Mouse (Mus musculus): ENCODE measurements at regions not wholly inside any gene's neighbourhood (a gene's known extent, or its start where the extent isn't known, plus 50 kb on each side); places are given as distances from the start of the nearest gene placed in this dataset.

DNA sequence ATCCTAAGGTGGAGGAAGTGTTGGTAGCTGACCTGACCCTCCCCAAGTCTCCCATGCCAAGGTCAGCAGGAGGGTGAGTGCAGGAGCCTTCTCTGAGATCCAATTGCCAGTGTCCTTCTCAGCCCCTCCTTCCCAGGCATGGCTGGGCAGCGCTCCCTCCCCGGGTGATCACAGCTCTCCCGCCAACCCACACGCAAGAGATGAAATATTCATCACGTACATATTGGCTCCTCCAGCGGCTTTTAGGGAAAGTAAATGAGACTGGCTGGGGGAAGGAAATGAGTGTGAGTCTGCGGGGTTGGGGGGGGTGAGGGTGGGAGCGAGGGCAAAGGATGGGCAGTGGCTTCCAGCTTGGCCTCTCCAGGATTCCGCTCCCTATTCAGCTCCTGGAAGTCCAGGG is 113.0 kb upstream of the Lhx1 start:
- no peak for DNase-seq (ENCODE audit: low spot score in 2 of 2)

DNA sequence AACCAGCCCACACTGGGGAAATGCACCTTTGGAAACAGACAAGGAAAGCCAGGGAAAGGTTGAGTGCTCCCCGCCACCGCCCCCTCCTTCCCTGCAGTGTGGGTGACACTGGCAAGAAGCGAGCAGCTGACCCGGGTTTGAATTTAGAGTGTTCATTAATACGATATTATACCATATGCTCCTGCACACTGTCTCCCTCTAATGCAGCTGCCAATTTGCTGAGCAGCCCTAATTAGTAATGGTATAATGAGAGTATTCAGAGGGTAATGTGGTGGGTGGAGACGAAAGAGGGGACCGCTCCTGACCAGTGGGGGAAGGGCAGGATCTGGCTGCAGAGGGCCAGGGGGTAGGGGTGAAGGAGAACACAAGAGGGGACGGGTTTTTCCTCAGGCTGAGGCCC is 111.9 kb upstream of the Lhx1 start:
- no peak for DNase-seq (ENCODE audit: low spot score in 2 of 2)

DNA sequence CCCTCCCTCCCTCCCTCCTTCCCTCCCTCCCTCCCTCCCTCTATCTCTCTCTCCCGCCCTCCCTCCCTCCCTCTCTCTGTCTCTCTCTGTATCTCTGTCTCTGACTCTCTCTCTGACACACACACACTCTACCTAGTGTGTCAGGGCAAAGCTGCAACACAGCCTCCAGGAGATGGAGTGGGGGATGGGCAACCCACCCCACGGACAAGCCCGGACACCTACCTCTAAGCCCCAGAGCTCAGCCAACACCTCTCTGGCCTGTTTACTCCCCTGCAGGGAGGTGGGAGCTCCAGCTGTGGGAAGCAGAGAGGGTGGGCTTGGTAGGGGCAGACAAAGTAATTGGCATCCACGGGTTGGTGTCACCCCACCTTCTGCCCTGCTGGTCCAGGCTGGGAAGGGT is 109.7 kb upstream of the Lhx1 start:
- no peak for DNase-seq (ENCODE audit: low spot score in 2 of 2)

DNA sequence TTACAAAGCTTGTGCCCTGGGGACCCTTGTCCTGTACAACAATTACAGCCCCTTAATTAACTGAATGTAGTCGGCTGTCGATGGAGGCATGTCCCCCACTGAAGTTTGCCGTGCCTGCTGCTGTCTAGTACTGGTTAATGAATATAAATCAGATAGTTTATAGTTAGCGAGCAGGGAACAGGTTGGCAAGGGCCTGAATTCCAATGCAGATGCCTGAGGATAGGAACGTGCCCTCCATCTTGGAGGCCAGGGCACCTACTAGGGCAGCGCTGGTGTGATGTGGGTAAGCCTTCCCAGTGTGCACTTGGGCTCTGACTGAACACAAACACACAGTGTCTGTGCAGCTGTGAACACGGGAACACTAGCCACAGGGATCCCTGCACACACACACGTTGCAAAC is 108.0 kb upstream of the Lhx1 start:
- no peak for DNase-seq (ENCODE audit: low spot score in 2 of 2)

DNA sequence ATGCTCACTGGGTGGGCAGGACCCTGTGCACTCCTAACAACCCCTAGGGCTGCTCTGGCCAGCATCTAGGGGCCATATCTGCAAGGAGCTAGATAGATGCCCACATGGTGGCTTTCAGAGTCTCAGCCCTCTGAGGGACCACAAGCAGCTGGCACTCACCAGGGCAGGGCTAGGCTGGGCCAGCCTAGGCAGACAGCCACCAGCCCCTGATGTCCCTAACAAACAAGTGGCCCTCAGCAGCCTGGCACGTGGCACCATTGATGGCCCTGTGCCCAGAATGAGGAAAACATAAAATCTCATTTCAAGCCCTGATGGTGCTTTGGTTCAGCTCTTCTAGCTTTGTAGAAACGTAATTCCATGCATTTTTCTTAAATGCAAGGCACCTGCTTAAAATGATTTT is 102.8 kb upstream of the Lhx1 start:
- peak in 1 of 2 experiments; percentile 8 for DNase-seq (ENCODE audit: low spot score in 2 of 2)

DNA sequence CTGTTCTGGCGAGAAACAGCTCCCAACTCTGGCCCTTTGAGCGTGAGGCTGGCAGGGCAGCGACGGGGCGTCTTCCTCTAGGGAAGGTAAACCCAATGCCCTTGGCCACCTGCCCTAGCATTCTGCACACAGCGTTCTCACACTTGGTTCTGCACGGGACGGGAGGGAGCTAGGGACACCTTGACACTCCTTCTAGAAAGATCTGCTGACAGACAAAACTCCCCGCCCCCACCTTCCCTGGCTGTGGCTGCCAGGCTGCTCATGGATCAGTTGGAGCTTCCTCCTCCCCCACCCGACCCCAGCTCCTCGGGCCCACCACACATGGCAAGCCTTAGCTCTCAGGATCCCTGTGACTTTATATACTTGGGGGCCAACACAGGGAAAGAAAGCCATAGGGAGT is 102.3 kb upstream of the Lhx1 start:
- no peak for DNase-seq (ENCODE audit: low spot score in 2 of 2)

DNA sequence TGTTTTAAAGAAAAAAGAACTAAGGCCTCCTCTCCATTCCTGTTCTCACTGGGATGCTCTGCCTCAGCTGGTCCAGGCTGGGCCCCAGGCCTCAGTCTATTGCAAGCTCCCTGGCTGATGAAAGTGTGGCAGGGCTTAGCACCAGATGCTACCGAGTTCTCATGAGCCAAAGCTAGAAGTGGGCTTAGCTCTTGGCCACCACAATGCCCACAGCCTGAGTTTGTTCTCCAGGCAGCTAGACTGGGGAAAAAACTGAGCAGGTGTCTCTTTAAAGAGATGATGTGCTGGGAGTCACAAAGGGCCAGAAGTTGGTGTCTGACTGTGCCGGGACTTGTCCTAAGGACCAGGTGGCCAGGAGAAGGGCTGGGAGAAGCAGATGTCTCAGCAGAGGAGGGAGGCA is 101.9 kb upstream of the Lhx1 start:
- DNase-seq (ENCODE audit: low spot score in 2 of 2), result no peak

DNA sequence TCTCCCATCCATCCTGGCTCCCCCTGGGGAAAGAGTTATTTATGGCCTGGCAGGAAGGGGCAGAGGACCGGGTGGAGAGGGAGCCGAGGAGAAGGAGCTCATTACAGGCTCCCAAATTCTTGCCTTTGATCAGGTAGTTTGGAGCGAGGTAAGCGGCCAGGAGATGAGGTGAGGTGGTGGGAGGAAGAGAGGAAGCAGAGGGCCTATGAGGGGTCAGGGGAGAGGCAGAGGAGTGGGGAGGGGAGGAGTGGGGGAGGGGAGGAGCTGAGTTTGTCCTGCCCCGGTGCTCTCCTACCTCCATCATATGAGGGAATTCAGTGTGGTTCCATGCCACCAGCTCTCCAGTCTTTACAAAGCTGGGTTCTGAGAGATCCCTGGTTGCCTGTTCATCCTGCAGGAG is 98.8 kb upstream of the Lhx1 start:
- DNase-seq (ENCODE audit: low spot score in 2 of 2), result no peak

DNA sequence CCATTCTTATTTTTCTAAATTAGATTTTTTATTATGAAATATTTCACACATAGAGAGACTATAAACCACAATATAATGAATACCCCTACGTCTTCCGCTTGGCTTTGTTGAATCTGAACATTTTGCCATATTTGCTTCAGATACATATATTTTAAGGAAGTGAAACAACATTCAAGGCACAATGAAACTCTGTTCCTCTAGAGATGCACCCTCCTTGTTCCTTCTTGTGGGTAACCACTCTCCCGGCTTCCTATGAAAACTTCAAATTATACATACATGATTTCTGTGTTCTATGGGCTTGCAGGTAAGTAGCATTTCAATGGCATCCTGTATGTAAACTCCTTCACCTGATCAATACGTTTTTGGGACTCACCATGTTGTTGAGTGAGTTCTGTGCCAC is 94.4 kb upstream of the Lhx1 start:
- DNase-seq (ENCODE audit: low spot score in 2 of 2), result no peak

DNA sequence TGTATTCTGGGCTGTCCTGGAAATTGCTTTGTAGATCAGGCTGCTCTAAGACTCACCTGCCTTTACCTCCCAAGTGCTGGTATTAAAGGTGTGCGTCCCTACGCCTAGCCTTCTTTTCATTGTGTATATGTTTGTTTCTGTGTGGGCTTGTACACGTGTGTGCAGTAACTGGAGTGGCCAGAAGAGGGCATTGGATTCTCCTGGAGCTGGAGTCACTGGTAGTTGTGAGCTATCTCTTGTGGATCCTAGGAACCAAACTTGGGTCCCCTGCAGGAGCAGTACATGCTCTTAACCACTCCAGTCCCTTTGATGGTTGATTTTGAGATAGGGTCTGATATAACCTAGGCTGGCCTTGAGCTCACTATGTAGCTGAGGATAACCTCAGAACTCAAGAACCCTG is 93.2 kb upstream of the Lhx1 start:
- DNase-seq (ENCODE audit: low spot score in 2 of 2), result no peak

DNA sequence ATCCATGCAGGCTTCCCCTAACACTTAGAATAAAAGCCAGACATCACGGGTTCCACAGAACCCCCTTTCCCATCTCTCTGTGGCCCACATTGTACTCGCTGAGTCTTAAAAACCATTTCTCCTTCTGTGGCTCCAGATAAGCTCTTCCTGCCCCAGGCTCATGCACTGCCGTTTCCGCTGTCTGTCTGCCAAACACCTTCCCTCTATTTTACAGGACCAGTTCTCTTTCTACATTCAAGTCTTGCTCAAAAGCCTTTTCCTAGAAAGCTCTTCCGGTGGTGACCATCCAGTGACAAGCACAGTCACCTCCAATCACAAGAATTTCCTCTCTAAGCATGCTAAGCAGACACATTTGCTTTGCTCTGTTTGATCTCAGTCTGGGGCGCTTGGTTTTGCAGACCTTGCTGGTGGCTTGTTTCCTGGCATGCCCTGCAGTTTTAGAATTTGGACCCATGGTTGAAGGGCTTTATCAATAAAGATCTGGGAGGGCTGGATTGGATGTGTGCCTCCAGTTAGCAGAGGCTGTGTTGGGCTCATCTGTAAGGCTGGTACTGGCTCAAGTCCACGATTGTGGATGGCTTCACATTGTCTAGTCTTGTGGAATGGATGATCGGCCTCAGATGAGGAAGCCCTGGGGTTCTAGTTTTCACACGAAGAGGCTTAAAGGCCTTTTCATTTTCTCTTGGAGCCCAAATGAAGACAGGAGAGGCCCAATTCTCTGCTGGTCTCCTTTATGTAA is 87.8 kb upstream of the Lhx1 start:
- DNase-seq (ENCODE audit: low spot score in 2 of 2), result no peak

DNA sequence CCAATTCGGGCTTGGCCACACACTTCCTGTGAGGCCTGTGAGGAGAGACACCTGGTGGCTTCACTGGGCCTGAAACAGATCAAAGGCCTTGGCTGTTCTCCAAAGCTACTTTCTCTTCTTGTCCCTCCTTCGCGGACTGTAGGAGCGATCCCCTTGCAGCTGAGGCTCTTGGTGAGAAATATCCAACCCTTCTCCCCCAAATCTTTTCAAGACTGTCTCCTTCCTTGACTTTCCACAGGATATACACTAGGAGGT is 86.2 kb upstream of the Lhx1 start:
- DNase-seq (ENCODE audit: low spot score in 2 of 2), result no peak

DNA sequence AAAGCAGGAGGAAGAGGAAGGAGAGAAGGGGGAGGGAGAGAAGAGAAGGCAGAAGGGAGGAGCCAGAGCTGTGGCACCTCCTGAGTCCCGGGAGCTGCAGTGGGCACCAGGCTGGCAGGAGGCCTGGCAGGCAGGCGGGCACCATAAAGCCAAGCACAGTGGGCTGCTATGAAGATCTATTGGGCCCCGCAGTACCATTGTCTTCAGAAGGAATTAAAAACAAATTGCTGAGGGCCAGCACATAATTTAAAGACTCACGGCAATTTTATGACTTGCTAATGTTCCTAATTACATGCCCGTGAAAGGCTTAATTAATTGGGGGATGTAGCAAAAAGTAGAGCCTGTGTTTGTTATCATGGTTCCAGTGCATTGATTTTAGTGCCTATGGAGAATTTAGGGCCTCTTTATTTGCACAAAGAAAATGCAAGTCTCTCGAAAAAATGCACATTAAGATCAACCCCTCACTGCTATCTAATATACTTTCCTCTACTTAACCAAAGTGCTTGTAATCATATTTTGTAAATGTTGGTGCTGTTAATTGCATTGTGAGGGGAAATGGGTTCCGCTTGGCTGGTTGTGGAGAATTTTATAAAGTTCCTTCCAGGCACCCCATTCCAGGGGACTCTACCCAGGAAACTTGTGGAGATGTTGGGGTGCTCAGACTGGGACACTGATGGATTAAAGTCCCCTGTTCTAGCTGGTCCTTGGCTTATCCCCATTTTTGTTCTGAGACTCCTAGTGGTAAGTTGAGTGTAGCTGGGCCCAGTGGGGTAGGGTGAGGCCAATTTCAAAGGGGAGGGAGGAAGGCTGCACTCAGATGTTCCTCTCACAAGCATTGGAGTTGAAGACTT is 85.7 kb upstream of the Lhx1 start:
- no peak for DNase-seq (ENCODE audit: low spot score in 2 of 2)

DNA sequence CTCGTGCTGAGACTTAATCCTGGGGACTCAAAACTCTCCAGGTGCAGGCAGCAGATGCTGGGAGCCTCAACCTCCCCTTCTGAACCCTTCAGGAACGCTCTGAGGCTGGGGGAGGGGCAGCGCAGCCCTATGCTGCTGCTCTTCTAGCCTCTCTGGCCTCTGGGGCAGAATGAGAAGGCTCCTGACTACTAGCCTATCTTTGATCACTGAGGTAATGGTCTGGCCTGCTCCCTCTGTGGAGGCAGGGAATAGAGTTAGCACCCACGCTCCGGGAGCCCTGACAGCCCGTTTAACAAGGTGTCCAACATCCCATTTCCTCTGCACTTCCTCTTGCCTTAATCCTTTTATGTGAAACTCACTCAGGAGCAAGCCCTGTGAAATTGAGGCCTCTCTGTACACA is 79.4 kb upstream of the Lhx1 start:
- DNase-seq (ENCODE audit: low spot score in 2 of 2), result no peak

DNA sequence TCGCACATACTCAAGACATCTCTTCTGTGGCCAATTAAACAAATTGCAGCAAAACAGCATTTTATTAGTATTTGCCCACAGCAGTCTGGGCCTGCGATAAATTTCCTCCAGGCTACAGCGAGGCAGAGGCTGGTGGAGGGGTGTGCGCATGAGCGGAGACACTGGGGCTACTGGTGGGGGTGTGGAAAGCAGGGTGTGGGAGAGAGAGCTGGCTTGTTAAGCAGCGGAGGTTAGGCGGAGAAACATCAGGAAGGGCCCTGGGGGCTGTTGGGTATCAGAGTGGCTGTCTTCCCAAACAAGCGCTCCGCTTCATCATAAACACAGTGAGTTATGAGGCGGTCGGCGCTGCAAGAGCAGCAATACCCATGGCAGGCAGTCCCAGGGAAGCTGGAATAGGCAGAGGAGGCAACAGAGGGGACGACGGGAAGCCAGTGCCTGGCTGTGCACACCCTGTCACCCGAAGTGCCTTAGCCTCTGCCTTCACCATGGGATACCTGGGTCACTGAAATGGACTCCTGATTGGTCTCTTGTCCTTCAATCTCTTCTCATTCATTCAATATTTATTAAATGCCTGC is 74.0 kb upstream of the Lhx1 start:
- no peak for DNase-seq (ENCODE audit: low spot score in 2 of 2)

DNA sequence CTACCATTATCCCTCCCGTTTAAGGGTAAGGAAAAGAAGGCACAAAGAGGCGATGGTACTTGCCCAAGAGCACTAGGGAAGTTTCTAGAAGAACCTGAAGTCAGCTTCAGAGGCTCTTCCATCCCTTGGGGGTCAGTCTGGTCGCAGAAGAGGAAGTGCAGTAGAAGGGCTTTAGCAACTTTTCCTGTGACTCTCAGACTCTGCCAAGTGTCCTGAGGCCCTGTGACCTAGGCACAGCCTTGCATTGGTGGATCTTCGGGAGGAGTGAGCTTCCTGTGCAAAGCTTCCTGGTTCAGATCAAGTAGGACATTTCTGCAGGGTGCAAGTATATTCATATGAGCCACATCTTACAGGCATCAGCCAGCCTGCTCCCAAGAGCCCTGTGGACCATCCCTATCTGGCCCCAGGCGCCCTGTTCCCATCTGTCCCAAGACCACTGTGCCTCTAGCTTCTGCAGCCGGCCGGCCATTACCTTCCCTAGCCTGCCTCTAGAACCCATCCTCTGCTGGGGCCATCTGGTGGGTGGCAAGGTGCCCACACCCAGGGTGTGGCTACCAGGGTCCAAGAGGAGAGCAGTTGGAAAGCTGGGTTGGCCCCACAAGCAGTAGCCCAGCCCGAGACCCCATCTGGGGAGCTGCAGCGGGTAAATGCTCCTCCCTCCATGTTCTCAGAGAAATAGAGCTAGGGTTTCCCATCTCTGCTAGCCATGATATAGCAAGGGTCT is 72.4 kb upstream of the Lhx1 start:
- DNase-seq (ENCODE audit: low spot score in 2 of 2), result no peak

DNA sequence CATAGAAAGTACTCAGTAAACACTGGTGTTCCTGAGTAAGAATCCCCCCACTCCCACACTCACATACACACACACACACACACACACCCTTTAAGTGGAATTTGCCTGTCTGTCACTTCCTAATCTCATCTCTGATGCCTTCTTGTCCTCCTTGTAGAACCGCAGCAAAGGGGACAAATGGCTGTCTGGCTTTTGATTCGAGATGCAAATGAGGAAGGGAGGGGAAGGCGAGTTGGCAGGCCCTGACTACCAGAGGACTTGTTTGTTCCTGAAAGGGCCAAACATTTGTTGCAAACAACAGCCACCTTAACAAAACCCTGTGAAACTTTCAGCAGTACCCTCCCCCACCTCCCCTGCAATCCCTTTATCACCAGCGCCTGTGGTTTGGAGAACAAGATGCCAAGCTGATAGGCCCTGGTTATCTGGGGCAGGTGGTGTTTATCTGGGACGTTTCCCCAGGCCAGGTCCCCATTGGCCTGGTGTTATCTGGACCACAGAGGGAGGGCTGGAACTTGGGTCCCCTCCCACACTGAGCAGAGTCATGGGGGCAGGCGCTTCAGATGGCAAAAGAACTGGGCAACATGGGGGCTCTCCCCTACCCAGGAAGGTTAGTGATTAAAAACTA is 67.5 kb upstream of the Lhx1 start:
- no peak for DNase-seq (ENCODE audit: low spot score in 2 of 2)

DNA sequence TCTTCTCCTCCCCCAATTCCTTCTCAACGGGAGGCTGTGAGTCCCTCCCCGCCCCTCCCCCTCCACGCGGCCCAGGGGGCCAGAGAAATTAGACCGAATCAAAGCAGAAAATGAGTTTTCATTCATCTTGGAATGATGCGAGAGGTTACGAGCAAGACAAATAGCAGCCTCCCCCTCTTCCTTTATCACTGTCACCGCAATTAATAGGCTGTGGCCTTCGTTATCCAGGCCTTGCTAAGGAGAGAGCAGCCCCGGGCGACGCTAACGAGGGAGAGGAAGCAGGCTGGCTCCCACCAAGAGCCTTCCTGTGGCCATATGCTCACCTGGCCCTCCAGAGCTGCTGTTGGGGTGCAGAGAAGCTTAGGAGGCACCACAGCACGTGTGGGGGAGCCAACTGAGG is 61.8 kb upstream of the Lhx1 start:
- DNase-seq (ENCODE audit: low spot score in 2 of 2), result no peak

DNA sequence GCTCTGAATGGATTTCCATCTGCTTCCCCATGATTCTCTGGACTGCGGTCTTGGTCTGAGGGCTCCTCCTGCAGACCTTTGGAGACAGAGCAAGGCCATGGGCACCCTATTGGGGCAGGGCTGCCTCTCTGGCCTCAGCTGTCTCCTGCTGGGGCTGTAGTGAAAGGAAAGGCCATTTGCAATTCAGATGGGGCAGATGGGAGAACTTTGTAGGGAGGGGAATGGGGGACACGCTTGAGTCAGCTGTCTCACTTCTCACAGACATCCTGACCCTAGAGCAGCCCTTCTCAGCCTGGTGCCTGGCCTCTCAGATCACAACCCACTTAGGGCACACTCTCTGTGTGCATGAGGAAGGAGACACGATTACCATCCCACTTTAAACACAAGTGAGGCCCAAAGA is 60.3 kb upstream of the Lhx1 start:
- no peak for DNase-seq (ENCODE audit: low spot score in 2 of 2)

DNA sequence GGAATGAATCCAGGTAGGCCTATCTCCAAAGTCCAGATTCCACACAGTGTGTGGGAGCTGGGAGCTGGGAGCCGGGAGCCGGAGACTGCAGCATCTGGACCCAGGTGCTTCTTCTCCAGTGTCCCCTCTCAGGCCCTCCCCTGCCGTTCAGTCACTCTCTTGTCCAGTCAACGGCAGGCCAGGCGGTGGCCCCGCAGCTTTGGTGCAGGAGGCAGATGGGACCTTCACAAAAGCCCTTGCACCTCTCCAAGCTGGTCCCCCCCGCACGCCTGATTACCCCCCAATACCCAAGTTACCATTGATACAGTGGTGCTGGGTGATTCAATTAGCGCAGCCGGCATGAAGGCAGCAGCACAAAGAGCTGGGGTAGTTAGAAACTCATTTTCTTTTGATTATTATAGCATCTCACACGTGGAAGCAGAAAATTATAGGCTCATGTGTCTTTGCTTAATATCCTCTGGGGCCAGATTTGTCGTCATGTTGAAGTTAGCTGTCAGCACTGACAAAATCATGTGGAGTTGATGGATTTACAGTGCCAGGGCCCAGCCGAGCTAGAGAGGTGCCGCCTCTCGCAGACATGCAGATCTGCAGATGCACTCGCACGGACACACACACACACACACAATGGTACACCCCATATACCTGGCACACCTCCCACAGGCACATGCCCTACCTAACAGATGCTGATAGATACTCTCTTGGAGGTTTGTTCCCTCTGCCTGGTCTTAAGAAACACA is 53.6 kb upstream of the Lhx1 start:
- no peak for DNase-seq (ENCODE audit: low spot score in 2 of 2)
